Mouse (Mus musculus): ENCODE measurements around the gene Fgl2.

- TF ChIP-seq CTCF (conservative IDR thresholded peaks at IDR 0.05; ENCODE audit: insufficient read depth, insufficient read length, low read depth, low read length) (no peak), POLR2A (IDR thresholded peaks at IDR 0.05; ENCODE audit: low read depth, low read length) (no peak)
Measured at GRCm38 (mm10) chr5:21414116-21414820, 41.8 kb downstream of the Fgl2 start.
